Mouse (Mus musculus): ENCODE measurements at regions not wholly inside any gene's neighbourhood (a gene's known extent, or its start where the extent isn't known, plus 50 kb on each side); places are given as distances from the start of the nearest gene placed in this dataset.

- no peak for DNase-seq (ENCODE audit: low spot score in 2 of 2)
Observed at GRCm38 (mm10) chr9:113496176-113496732, 211.8 kb downstream of the Pdcd6ip start.

GRCm38 (mm10) chr9:113488651-113489050 is 219.4 kb downstream of the Pdcd6ip start:
- peak in 1 of 2 experiments; percentile 94 for DNase-seq (ENCODE audit: low spot score in 2 of 2)

- no peak for DNase-seq (ENCODE audit: low spot score in 2 of 2)
Observed at GRCm38 (mm10) chr9:113486494-113487081, 221.5 kb downstream of the Pdcd6ip start.

- no peak for DNase-seq (ENCODE audit: low spot score in 2 of 2)
Observed at GRCm38 (mm10) chr9:113479897-113480296, 228.2 kb downstream of the Pdcd6ip start.

GRCm38 (mm10) chr9:113478761-113479265 is 229.2 kb downstream of the Pdcd6ip start:
- no peak for DNase-seq (ENCODE audit: low spot score in 2 of 2)

- DNase-seq (ENCODE audit: low spot score in 2 of 2) = peak; percentile 29 to 93
Observed at GRCm38 (mm10) chr9:113471781-113472180, 236.3 kb downstream of the Pdcd6ip start.

GRCm38 (mm10) chr9:113462888-113463287 is 245.2 kb downstream of the Pdcd6ip start:
- no peak for DNase-seq (ENCODE audit: low spot score in 2 of 2)

- no peak for DNase-seq (ENCODE audit: low spot score in 2 of 2)
Observed at GRCm38 (mm10) chr9:113462267-113462887, 245.7 kb downstream of the Pdcd6ip start.

- no peak for DNase-seq (ENCODE audit: low spot score in 2 of 2)
Observed at GRCm38 (mm10) chr9:113459885-113460284, 248.2 kb downstream of the Pdcd6ip start.

GRCm38 (mm10) chr9:113459221-113459620 is 248.8 kb downstream of the Pdcd6ip start:
- DNase-seq (ENCODE audit: low spot score in 2 of 2) = no peak

- no peak for DNase-seq (ENCODE audit: low spot score in 2 of 2)
Observed at GRCm38 (mm10) chr9:113458741-113459154, 249.3 kb downstream of the Pdcd6ip start.

- no peak for DNase-seq (ENCODE audit: low spot score in 2 of 2)
Observed at GRCm38 (mm10) chr9:113457169-113457850, 250.7 kb downstream of the Pdcd6ip start.

- DNase-seq (ENCODE audit: low spot score in 2 of 2) = no peak
Observed at GRCm38 (mm10) chr9:113455577-113455976, 252.5 kb downstream of the Pdcd6ip start.

GRCm38 (mm10) chr9:113453231-113453630 is 254.8 kb downstream of the Pdcd6ip start:
- no peak for DNase-seq (ENCODE audit: low spot score in 2 of 2)

- peak; percentile 63 to 66 for DNase-seq (ENCODE audit: low spot score in 2 of 2)
Observed at GRCm38 (mm10) chr9:113441770-113442411, 266.2 kb downstream of the Pdcd6ip start.

- DNase-seq (ENCODE audit: low spot score in 2 of 2) = no peak
Observed at GRCm38 (mm10) chr9:113438394-113438793, 269.7 kb downstream of the Pdcd6ip start.

GRCm38 (mm10) chr9:113435921-113436320 is 272.1 kb downstream of the Pdcd6ip start:
- no peak for DNase-seq (ENCODE audit: low spot score in 2 of 2)

- DNase-seq (ENCODE audit: low spot score in 2 of 2) = peak in 1 of 2 experiments; percentile 18
Observed at GRCm38 (mm10) chr9:113433424-113433823, 274.6 kb downstream of the Pdcd6ip start.

- DNase-seq (ENCODE audit: low spot score in 2 of 2) = no peak
Observed at GRCm38 (mm10) chr9:113432601-113433179, 275.4 kb downstream of the Pdcd6ip start.

GRCm38 (mm10) chr9:113430411-113430810 is 277.6 kb downstream of the Pdcd6ip start:
- DNase-seq (ENCODE audit: low spot score in 2 of 2) = no peak

- no peak for DNase-seq (ENCODE audit: low spot score in 2 of 2)
Observed at GRCm38 (mm10) chr9:113427281-113427680, 280.8 kb downstream of the Pdcd6ip start.

Measured in left cerebral cortex, adult 8-10 months (tissue).